Mouse (Mus musculus) liver, embryonic 14.5 days (tissue): ENCODE results near the gene Tmem88.

Experiments used
- CTCF ChIP-seq: IDR thresholded peaks from 2 replicates; pipeline ENCODE4 v1.5.1; 2016; ENCODE audit warnings: antibody characterized with exemption, low read depth, control low read depth
- EP300 ChIP-seq: IDR thresholded peaks from 2 replicates; pipeline ENCODE4 v1.6.1; 2016; ENCODE audit warnings: antibody characterized with exemption, low read depth

GRCm38 (mm10) chr11:69403691-69404594, 5.9 kb upstream of the Tmem88 start:
- no peak for TF ChIP-seq CTCF
- no peak for TF ChIP-seq EP300
